Mouse (Mus musculus) gastrocnemius, adult 18-20 months (tissue): ENCODE data around the gene Serpinf2. TPM values are rescaled to one million over a fixed set of nuclear protein-coding genes. Genes with fewer than 3 reads are reported as not detected.
"Not testable (repeated sequence)": the region's sequence is repeated elsewhere in the genome, so short reads cannot be mapped to it uniquely, and the experiment has no call there.

ENCODE experiments used
- DNase-seq: peaks from one replicate; pipeline ENCODE4 v3.0.0; 2021; ENCODE audit warnings: low spot score
- microRNA-seq: library from miRNA; unstranded; fragments of <30 nt; microRNA quantifications from one replicate; pipeline ENCODE4 v1.2.0, GENCODE M21; 2021
- total RNA-seq, 2 experiments: library from RNA; stranded (reverse); gene quantifications; 2 replicates each; pipeline ENCODE4 v1.2.3; 2021

Serpinf2 gene
- total RNA-seq, 2 experiments from 2014 or later: 0.36 TPM; not detected in 1

DNA sequence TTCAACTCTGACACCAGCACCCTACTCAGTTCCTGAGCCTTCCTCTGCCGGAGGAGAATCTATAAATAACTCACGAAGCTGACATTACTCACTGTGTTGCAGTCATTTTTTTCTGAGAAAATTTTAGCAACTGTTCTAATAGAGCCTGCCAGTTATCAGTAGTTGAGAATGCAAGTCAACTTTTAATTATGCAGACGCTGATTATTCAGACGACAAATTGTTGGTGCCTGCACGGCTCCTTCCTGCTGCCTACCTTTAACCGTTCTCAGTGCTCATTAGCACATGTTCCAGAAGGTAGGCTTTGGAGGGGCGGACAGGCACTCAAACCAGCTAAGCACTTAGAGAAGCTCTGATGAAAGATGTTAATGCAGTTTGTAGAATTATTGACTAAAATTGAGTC, 41.9 kb downstream of the Serpinf2 start:
- DNase-seq: no peak

DNA sequence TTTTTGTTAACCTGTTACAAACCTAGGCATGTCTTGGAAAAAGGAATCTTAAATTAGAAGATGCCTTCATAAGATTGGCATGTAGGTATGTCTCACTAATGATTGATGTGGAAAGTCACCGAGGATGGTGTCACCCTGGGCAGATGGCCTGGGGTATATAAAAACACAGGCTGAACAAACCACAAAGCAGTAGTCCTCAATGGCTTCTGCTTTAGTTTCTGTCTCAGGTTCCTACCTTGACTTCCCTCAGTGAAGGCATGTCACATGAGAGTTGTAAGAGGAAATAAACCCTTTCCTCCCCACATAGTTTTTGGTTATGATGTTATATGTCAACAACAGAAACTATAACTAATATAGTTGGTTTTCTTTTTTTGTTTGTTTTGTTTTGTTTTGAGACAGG, 43.8 kb downstream of the Serpinf2 start:
- DNase-seq: no peak

DNA sequence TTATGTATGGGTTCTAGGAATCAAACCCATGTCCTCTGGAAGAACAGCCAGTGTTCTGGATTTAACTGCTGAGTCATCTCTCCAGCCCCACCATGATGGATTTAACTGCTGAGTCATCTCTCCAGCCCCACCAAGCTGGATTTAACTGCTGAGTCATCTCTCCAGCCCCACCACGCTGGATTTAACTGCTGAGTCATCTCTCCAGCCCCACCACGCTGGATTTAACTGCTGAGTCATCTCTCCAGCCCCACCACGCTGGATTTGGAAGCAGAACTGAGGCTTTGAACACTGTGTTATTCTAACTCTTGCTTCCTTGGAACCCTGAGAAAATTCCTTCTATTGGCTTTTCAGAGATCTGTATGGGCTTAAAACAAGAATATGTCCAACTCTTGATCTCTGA, 55.9 kb downstream of the Serpinf2 start:
- DNase-seq: not testable (repeated sequence)

Small RNAs within 50 kb of the gene (microRNA-seq; reads per million reads assigned to microRNA genes)
- 226,748 reads per million, percentile 100 among the genes with 10 or more reads in this experiment for gene Mir22

Other genes starting within 250 kb of the Serpinf2 start
- 1 to 10 TPM; 4.6 to 5.6 TPM for gene Dph1, start 248.3 kb downstream of the Serpinf2 start, total RNA-seq
- 1 to 10 TPM in 1 of 2 experiments, under 1 TPM in 1; 0.96 to 1.1 TPM for gene Rtn4rl1, start 245.8 kb downstream of the Serpinf2 start, total RNA-seq
- gene Rpa1, start 91.3 kb downstream of the Serpinf2 start, total RNA-seq: 10 to 100 TPM; 62.8 to 73.1 TPM
- 1 to 10 TPM; 4.5 to 4.9 TPM for gene Smyd4, start 91.2 kb downstream of the Serpinf2 start, total RNA-seq
- gene Serpinf1, start 16.9 kb downstream of the Serpinf2 start, total RNA-seq: 10 to 100 TPM; 50.2 to 64.1 TPM
- gene Wdr81, start 15.1 kb upstream of the Serpinf2 start, total RNA-seq: 1 to 10 TPM; 4.5 to 5.5 TPM
- 1 to 10 TPM; 2.6 to 2.9 TPM for gene Tlcd2, start 22.1 kb upstream of the Serpinf2 start, total RNA-seq
- 10 to 100 TPM; 70.1 to 70.9 TPM for gene Prpf8, start 47.2 kb upstream of the Serpinf2 start, total RNA-seq
- gene Rilp, start 70.5 kb upstream of the Serpinf2 start, total RNA-seq: 10 to 100 TPM; 31.5 to 32.4 TPM
- 1 to 10 TPM; 2.4 to 3.3 TPM for gene Scarf1, start 73.9 kb upstream of the Serpinf2 start, total RNA-seq
- 10 to 100 TPM; 24.0 to 32.2 TPM for gene Slc43a2, start 92.1 kb upstream of the Serpinf2 start, total RNA-seq
- 100 to 1,000 TPM; 168 to 172 TPM for gene Pitpna, start 148.5 kb upstream of the Serpinf2 start, total RNA-seq
- 10 to 100 TPM; 24.6 to 25.0 TPM for gene Inpp5k, start 191.4 kb upstream of the Serpinf2 start, total RNA-seq
- gene Myo1c, start 210.9 kb upstream of the Serpinf2 start, total RNA-seq: 10 to 100 TPM; 32.6 to 40.7 TPM
- gene Crk, start 239.7 kb upstream of the Serpinf2 start, total RNA-seq: 10 to 100 TPM; 50.3 to 60.6 TPM